Mouse (Mus musculus): ENCODE measurements around the gene Vmn1r132. TPM values are rescaled to one million over a fixed set of nuclear protein-coding genes. Genes with fewer than 3 reads are reported as not detected.

Gene Vmn1r132
- not detected in 2 replicates for polyA plus RNA-seq (2015; fragmentation: Nextera tagmentation; extraction: Ambion mirVana)

GRCm38 (mm10) chr7:21613792-21614191, at the start of gene Vmn1r132:
Gene Vmn1r132 (plus strand): TSS chr7:21614092.

Other genes with a start within 250 kb of the Vmn1r132 start
- not detected in 2 replicates for gene Gm6882, start 181.3 kb upstream of the Vmn1r132 start, polyA plus RNA-seq (2015; fragmentation: Nextera tagmentation; extraction: Ambion mirVana)
- not detected in 2 replicates for gene Vmn1r130, start 102.3 kb upstream of the Vmn1r132 start, polyA plus RNA-seq (2015; fragmentation: Nextera tagmentation; extraction: Ambion mirVana)
- gene Vmn1r131, start 68.0 kb upstream of the Vmn1r132 start, polyA plus RNA-seq (2015; fragmentation: Nextera tagmentation; extraction: Ambion mirVana), result not detected in 2 replicates
- not detected in 2 replicates for gene Gm4175, start 147.4 kb downstream of the Vmn1r132 start, polyA plus RNA-seq (2015; fragmentation: Nextera tagmentation; extraction: Ambion mirVana)
- not detected in 2 replicates for gene Gm4177, start 182.6 kb downstream of the Vmn1r132 start, polyA plus RNA-seq (2015; fragmentation: Nextera tagmentation; extraction: Ambion mirVana)
- gene Vmn1r135, start 218.3 kb downstream of the Vmn1r132 start, polyA plus RNA-seq (2015; fragmentation: Nextera tagmentation; extraction: Ambion mirVana), result not detected in 2 replicates
- gene Gm5725, start 230.2 kb downstream of the Vmn1r132 start, polyA plus RNA-seq (2015; fragmentation: Nextera tagmentation; extraction: Ambion mirVana), result not detected in 2 replicates